Mouse (Mus musculus) neutrophil, adult 5-6 weeks (primary cell): ENCODE results near the gene Nrxn3. TPM values are rescaled to one million over a fixed set of nuclear protein-coding genes. Genes with fewer than 3 reads are reported as not detected.

Experiments
- ATAC-seq: fragments of 151-379, 151-347 bp; 2 replicates; pipeline ENCODE4 v1.8.0; 2017; ENCODE audit warnings: mild to moderate bottlenecking, moderate TSS enrichment; ENCODE audit not compliant: insufficient number of reproducible peaks, poor library complexity, low FRiP score, severe bottlenecking; ENCODE audit errors: extremely low read depth
- total RNA-seq: library from RNA; stranded (forward); fragments of 200-1000 nt; gene quantifications from 2 replicates; pipeline ENCODE4 v1.2.3, GENCODE M21; 2017

Nrxn3 gene
- total RNA-seq, 1 experiment from 2014 or later: not detected

DNA sequence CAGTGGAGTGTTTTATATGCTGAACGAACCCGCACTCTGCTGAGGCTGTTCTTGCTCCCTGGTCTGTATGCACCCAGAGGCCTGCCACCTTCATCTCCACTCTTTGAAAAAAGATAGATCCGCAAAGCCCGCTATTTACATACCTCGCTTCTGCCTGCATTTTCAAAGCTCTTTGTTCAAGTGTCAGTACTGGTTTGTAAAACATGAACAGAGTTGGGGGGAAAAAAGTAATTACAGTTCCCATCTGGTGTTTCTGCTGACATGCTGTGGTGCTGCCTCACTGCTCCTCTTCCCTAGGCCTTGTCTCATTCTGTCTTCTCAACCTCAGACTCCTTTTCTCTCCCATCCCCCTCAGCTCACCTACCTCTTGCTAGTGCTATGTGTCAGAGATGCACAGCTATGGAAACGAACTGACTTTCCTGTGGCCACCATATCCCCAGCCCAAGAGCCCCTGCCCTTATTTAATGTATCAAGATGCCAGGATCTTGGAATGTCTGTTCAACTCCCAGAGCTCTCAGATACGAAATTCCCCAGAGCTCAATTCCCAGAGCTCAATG lies 387.2 kb downstream of the Nrxn3 start:
- no peak for ATAC-seq

DNA sequence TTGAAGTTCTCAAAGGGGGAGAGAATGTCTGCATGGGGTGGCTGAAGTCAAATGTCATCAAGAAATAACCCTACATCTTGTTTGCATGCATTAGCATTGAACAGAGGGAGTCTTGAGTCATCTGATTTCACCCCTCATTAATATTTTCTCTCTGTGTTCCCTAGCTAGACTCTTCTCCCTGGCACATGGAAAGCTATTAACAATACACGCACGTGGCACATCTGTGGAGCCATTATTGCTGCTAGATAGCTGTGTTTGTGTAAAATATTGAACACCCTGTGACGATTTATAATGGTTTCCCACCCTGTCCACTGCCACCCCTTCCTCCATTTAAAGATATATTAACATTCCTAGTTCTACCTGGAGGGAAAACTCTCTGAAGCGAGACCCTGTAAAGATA lies 405.9 kb downstream of the Nrxn3 start:
- ATAC-seq: no peak

DNA sequence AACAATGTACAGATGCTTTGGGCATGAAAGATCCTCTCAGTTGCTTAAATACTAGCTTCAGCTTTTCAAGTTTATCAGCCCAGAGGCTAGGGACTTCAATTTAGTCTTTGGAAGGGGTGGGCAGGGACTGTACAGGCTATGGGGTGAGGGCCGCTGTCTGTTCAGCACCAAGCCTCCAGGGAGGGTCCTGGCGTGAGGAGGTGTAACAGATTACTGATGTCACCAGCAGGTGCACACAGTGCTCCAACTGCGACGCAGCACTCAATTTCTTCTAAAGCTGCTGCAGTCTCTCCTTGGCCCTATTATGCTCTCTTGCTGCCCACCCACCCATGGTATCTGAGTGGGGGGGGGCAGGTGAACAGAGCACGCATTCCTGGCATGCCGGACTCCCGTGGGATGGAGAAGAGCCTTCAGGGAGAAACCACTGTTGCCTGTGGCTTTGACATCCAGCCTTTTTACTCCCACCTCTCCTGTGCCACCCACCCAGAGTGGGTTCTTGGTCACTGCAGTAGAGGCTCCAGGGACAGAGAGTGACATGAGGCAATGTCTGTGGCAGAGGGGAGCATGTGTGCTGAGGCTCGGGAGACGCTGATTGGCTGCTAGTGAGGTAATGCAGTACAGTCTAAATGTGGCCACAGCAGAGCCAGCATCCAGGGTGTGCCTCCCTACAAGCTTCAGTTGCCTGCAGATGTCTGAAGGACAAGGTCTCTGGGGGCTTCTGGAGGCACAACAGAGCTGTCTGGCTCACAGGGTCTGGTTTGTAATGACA lies 406.6 kb downstream of the Nrxn3 start:
- no peak for ATAC-seq

DNA sequence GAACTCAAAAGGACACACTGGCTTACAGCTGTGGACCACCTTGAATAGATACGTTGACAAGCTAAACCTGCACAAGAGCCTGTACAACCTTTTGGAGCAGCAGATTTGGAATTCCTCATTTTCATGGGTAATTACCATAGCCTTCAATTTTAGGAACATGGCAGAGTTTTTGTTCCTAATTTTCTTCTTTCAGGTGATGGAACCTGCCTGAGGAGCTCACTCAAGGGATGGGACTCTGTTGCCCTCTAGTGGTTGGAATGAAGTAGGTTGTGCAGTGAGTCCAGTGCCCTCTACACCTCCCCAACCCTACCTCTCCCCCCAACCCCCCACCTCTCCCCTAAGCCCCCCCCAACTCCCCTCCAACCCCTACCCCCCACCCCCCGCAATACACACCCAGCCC lies 411.7 kb downstream of the Nrxn3 start:
- ATAC-seq: no peak

DNA sequence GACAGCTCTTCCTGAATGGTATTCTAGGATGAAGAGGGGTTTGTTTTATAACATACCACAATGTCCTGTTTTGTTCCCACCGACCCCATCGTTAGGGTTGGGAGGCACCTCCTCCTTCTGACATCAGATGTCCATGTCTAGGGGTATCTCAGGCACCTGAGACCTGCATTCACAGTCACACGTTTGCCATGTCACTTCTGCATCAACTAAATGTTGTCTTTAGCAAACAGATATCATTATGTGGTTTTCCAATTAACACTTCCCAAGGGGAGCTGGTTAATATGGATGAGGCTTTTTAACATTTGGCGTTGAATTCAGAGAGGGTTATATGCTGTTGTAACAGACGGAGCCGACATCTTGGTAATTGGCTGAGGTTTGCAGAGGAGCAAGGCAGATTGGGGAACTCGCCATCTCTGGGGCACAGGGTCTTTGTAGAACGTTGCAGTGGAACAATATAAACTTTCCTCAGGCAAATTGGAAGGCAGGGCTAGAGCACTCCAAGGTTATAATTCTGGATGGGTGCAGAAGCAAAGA lies 412.2 kb downstream of the Nrxn3 start:
- no peak for ATAC-seq

DNA sequence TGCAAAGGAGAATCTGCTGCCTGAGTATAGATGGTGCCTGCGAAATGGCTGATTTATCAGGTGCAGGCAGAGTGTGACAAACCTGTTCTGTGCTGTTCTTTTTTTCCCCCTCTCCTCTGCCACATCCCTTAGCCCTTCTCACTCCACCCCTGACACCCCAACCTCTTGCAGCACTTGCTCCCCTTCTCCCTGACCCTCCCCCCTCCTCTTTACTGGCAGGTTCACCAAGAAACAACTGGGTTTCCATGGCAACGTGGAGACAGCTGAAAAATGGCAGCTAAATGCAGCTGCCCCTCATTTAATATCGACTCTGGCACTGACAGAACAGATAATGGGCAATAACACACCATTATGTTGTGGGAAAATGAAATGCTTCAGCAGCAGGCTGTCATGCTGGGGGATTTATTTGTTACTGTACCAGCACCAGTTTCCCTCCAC lies 426.3 kb downstream of the Nrxn3 start:
- no peak for ATAC-seq

DNA sequence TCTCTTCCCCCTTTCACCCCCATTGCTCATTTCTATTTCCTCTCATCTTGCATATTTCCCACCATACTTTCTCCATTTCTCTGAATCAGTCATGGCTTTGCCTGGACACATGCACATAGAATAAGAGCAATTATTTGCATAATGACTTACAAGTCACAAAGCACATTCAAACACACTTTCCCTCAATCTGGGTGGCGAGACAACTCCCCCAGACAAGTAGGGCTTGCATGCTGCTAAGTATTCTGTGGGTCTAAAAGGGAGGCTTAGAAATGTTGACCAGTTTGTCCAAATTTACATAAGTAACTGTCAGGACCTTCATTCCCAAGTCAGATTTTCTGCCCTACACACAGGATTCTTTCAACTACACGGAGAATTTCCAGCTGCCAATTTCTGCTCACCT lies 426.8 kb downstream of the Nrxn3 start:
- no peak for ATAC-seq

DNA sequence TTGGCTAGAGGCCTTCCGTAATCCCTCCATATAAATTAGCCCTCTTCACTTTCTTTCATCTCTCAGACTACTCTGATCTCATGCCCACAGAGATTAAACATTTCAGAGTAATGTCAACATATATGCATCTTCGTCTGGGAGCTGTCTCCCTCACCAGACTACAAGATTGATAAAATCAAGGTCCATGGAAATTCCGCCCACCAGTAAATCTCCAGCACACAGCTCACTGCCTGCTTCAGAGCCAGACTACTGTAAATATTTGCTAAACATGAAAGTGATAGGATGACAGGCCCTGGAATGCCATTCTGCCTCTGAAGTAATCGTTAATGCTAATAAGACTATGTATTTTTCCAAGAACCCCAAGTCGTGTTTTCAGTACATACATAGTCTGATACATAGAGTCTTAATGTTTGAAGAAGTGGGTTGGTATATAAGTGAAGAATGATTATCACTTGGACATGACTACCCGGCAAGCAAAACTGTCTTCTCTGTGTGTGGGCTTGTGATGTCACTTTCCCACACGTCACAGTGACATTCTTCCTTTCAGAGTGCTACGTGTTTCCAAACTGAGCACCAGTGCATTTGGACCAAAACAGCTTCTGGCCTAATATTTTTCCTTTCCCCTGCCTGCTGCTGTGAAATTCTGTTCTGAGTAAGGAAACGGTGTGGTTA lies 433.5 kb downstream of the Nrxn3 start:
- ATAC-seq: no peak

DNA sequence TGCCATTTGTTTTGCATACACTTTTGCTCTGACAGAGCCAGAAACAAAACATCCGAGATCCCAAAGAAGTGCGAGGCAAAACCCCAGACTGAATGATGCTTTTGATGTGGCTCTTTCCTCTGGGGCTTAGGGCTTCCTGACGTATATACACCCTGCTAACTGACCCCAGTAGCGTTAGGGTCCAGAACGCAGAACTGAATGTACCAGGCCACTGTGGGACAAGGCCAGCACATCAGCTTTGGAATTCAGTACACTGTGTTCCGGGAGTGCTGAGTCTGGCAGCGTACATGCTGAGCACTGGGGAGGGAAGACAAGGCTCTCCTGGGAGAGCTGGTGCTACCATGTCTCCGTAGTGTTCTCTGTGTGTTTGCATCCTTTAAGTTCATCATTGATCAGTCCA lies 436.7 kb downstream of the Nrxn3 start:
- ATAC-seq: no peak

DNA sequence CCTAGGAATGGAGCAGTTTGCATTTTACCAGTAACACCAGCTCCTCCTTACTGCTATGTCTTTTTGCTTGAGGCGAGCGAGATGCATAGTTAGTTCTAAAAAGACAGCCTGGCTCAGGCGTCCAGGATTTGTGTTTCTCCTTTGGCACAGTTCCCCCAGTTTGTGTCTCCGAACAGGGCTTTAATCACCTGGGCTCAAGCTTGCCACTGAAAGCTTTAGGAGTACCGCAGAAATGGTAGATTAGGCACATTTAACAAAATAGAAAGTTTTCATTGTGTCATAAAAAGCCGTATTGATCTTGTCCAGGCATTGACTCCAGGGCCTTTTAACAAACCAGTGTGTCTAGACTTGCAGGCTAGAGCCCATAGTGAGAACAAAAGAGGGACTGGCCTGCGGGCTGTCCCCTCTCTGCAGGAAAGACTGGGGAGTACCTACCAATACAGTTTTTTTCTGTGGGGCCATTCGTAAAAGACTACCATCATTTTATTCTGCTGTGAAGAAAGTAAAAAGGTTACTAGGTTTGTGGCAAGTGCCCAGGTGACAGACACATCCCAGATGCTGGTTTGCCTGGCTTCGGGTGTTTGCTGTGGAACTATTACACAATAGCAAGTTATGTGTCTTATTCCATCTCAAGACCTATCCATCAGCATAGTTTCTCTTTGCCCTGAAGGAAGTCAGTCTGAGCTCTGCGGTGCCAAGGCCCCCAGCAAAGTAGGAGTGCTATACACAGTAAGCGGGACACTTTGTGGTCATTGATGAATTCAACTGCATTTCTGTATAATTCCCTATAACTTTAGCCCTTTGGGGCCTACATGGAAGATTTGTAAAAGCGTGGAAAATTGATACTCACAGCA lies 451.9 kb downstream of the Nrxn3 start:
- ATAC-seq: no peak

DNA sequence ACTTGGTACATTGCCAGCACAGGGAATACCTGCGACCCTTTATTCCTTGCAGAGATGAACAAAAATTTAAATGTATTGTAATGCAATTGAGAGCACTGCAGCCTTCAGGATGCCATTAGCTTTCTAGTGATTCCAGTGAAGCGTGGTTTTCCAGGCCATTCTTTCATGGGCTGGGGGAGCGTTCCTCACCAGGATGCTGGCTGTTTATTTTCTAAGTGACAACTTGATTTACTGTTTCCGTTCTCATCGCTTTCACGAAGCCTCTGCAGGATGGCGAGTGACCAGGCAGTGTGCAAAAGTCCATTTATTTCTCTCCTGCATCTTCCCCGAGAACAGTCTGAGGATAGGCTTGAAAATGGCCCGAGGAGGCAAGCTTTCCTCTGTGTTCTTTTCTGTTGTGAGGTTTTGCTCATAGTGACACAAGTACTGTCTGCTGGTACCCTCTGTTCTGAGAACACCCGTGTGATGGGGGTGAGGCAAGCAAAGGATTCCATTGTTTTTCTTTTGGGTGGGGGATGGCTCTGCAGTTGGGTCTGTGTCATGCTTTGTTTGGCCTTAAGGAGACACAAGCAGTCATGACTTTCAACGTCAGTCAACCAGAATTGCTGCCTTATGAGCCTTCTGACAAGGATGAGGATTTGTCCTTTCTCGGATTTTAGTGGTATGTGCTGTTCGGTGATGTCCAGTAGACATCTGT lies 457.4 kb downstream of the Nrxn3 start:
- no peak for ATAC-seq

DNA sequence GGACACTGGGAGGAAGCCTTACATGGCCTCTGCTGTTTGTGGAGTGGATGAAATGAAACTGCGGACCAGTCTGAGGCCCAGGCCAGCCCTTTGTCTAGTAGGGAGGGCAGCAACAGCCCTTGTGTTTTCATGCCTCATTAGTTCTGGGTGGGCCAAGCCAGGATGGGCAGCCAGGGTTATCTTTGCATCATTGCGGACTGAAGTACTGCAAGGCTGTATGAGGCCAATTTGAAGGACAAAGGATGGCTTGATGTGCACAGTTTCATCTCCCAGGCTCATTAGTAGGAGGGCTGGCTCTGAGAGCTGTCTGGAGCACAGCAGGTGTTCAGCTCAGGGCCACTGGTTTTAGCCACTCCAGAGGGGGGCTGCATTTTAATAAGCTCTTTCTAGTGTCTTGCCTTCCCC lies 458.5 kb downstream of the Nrxn3 start:
- no peak for ATAC-seq

DNA sequence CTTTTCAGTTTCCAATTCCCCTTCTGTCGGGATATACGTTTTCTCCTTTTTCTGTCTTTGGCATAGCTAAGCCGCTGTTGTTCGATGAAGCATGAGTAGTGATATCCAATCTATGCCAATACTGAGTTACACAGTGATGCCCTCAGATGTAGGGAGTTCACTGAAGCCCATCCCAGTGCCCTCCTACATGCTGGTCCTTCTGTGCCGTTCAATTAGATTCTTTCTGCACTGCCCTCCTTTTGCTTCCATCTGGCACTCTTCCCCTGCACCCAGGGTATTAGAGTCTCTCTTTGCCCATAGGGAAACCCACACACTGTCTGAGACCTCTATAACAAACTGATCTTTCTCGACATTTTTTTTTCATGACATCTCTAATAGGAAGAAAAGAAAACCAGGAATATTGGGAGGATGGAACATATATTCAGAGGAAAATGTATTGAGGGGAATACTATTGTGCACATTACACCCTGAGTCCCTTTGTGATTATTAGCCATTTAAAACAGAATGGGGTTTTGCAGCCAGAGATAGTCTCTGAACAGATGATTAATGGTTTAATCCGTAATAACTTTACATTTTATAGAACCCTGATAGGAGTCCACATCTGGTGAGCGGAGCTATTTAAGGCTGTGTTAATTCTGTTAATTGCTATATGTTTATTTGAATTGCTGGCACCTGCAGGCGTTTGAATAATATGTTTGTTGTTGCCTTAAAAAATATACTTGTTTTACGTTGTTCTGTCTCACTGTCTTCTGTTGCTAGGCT lies 476.3 kb downstream of the Nrxn3 start:
- ATAC-seq: no peak

DNA sequence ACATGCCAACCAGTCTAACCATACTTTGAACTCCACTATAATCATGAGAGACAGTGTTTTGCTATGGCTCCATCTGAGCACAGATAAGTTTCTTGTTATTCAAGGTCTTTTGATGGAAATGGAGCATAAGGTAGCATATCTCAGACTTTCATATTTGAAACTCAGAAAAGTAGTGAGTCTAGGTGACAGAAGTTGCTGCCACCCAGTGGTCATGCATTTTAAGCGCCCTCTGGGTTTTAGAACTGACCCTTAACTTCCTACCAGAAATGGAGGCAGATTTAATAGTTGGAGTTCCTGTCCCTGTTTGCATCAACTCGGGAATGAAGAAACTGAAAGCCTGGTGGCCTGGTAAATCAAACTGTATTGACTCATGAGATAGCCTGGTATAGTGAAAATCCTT lies 488.9 kb downstream of the Nrxn3 start:
- ATAC-seq: no peak

DNA sequence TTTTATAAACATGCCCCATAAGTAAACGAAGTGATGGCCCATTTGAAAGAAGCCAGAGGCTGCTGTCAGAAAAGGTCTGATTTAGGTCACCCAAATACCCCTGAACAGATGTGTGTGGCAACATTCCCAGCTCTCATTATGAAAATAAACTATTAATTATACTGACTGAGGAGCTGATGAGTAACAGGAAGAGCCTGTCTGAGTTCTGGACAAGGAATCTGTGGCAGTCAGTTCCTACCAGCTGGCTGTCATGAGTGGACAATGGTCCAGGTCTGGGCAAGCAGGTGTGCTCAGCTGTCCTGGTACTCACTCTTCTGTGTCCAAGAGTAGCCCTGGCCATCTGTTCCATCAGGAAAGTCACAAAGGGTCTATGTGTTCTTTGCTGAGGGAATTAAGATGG lies 517.1 kb downstream of the Nrxn3 start:
- ATAC-seq: no peak

DNA sequence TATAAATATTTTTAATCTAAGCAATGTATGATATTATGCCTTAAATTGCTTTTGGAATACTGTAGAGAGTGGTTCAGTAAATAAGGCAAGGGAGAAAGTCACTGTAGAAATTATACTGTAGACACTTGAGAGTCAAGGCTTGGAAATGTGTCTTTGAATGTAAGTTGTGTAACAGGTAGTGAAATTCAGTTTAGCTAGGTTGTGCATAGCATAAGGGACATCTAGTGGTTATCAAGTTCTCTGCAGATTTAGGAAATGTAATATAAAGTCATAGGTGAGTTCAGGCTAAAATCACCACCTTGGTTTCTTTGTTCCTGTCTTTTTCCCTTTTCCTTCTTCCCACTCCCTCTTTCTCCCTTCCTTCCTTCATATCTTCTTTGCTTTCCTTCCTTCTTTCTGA lies 518.9 kb downstream of the Nrxn3 start:
- ATAC-seq: no peak

DNA sequence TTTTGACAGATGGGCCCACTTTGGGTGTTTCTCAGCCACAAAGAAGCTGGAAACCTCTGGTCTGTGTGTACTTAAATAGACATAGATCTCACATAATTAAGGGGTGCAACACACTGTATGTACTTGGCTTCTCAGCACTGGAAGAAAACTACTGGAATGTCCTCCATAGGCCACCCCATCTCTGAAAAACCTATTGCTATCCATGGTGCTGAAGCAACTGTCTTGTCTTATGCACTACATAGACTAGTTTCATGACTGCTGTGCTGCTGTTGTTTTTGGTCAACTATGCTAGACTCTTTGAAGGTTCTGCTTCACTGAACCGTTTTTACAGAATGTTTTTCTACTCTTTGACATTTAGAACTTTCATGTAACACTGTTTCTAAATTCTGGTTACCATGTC lies 519.8 kb downstream of the Nrxn3 start:
- no peak for ATAC-seq

DNA sequence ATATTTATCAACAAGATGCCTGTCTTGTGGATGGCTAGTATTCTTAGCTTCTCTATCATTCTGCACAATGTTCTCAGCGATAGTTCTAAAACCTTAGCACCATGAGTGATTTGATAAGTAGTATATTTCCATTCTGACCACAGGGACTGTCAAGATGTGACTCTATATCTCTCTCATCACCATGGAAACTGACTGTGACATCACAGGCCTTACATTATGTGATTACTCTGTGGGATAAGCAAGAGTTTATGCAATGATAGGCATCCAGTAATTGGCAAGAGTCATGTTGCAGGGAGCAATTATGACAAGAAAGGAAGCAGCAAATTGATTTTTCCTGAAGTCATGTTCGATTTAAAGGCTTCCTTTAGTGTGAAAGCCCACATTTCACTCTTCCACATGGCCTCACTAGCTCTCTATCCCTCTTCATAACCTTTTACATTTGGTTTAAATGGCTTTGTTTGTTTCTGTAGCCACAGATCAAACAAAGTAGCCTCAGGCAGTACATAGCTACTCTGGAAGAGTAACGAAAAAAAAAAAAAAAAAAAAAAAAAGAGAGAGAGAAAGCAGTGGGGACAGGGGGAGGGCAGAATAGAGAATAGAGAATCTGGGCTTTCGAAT lies 532.7 kb downstream of the Nrxn3 start:
- no peak for ATAC-seq
